Mouse (Mus musculus): ENCODE data around the gene Nxnl1.
A peak's percentile ranks its signal among the peaks of the same experiment; 100 is the strongest.

DNA sequence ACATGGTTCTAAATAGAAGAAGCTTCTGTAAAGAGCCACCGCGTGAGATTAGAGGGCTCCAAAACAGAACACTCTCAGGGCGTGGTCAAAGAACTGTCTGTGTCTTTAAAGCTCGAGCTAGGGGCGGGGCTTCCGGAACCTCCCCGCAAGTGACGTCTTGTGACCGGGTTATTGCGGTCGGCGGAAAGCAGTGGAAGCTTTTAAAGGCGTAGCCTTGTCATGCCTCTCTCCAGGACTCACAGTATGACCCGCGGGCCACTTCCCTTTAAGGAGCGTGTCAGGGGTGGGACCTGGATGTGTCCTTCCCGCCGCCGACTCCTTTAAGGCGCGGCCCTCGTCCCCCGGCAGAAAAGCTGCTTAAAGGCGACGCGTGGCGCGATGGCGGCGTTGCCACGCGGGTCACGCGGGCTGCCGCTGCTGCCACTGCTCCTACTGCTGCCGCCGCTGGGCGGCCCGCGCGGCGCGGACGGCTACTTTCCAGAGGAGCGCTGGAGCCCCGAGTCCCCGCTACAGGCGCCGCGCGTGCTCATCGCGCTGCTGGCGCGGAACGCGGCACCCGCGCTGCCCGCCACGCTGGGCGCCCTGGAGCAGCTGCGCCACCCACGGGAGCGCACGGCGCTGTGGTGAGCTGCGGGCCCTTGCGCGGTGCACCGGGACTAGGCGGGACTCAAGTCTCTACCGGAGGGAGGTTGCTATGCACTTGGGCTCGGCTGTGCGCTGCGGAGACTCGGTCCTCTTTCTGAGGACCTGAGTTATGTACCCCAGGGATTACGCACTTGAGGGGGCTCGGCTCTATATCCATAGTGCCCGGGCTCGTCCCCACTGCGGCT is 44.6 kb upstream of the Nxnl1 start, which contains the start of gene Colgalt1:
- peak; percentile 58; the same call in 1 of the 2 replicates for TF ChIP-seq POLR2A (IDR thresholded peaks at IDR 0.05; ENCODE audit: extremely low read depth, insufficient read depth, low read length)
- TF ChIP-seq CTCF (IDR thresholded peaks at IDR 0.05; ENCODE audit: low read depth, low read length) = no peak; the same call in 1 of the 2 replicates
